Mouse (Mus musculus) CD4-positive, CD25-positive, alpha-beta regulatory T cell, adult 4 months (primary cell): Measurements from ENCODE around the gene Gm614. TPM values are rescaled to one million over a fixed set of nuclear protein-coding genes. Genes with fewer than 3 reads are reported as not detected.

Experiments used
- ATAC-seq: one replicate; pipeline ENCODE4 v1.8.0; 2017
- polyA plus RNA-seq, 2 experiments: library from polyadenylated mRNA; unstranded; fragments of 100-300 nt; shearing (Covaris generic); gene quantifications; one replicate each; pipeline ENCODE4 v1.2.1; 2017

Gm614 gene
- 1 to 10 TPM; 1.7 to 2.9 TPM for polyA plus RNA-seq

GRCm38 (mm10) chrX:101263892-101264291, at the start of gene Gm614:
Gene Gm614 (minus strand): TSS chrX:101263992.
- ATAC-seq, result no peak

- no peak for ATAC-seq
Measured at GRCm38 (mm10) chrX:101309299-101309698, 45.5 kb upstream of the Gm614 start.

DNA sequence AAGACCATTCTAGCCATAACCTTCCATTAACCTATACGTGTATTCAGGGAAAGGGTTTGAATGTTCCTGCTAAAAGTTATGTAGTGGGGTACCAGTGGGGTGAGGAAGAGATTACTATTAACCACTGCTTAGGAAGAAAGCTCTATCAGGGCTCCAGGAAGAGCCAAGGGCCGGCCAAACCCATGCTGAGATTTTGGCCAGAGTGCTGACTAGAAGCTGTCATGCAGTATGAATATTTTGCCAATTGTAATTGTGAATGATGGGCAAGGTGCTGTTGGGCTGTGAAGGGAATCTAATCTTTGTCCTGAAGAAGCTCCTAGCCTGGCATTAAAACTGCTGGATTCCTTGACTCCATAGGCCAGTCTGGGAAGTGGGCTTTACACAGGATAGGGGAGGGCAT, 40.9 kb upstream of the Gm614 start:
- ATAC-seq, result no peak

GRCm38 (mm10) chrX:101301654-101302053, 37.9 kb upstream of the Gm614 start:
- ATAC-seq, result no peak

- no peak for ATAC-seq
Measured at GRCm38 (mm10) chrX:101300427-101301030, 36.7 kb upstream of the Gm614 start.

GRCm38 (mm10) chrX:101299473-101300426, 36.0 kb upstream of the Gm614 start:
- ATAC-seq, result no peak

DNA sequence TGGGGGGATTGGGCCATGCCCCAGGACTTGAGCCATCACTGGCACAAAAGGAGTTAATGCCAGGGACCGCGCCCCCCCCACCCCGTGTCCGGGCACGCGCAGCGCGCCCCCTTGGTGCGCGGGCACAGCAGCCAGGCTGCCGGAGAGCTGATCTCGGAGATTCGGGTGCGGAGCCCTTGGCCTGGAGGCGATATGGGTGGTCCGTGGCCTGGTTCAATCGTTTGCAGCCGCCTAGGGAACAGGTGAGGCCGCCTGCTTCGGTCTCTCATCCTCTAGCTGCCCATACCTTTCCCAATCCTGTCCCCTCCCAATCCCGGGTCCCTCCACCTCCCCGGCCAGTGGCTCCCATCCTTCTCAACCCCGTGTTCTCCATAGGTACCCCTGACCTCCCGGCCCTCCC, 35.3 kb upstream of the Gm614 start, which contains the start of gene Nlgn3:
Gene Nlgn3, plus strand, starts transcription at position 114 of the 400 bp plus-strand sequence.
- ATAC-seq, result no peak

- ATAC-seq, result no peak
Measured at GRCm38 (mm10) chrX:101290111-101290510, 26.3 kb upstream of the Gm614 start.

DNA sequence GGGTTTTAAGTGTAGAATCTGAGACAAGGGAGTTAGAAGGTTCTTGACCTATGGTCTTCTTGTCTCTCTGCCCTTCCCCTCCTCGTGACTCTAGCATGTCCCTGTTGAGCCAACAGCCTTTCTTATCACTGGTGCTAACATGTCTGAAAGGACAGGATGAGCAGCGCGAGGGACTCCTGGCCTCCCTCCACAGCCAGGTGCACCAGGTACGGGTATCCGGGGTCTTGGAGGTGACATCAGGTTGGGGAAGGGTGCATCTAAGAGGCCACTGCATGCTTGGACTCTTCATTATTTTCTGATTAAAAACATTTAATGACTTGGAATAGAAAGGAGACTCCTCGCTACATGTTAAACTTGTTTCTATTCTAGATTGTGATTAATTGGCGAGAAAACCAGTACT, 25.2 kb upstream of the Gm614 start:
- ATAC-seq, result no peak

GRCm38 (mm10) chrX:101288432-101288831, 24.6 kb upstream of the Gm614 start:
- ATAC-seq, result no peak

- ATAC-seq, result no peak
Measured at GRCm38 (mm10) chrX:101287543-101287942, 23.8 kb upstream of the Gm614 start.

DNA sequence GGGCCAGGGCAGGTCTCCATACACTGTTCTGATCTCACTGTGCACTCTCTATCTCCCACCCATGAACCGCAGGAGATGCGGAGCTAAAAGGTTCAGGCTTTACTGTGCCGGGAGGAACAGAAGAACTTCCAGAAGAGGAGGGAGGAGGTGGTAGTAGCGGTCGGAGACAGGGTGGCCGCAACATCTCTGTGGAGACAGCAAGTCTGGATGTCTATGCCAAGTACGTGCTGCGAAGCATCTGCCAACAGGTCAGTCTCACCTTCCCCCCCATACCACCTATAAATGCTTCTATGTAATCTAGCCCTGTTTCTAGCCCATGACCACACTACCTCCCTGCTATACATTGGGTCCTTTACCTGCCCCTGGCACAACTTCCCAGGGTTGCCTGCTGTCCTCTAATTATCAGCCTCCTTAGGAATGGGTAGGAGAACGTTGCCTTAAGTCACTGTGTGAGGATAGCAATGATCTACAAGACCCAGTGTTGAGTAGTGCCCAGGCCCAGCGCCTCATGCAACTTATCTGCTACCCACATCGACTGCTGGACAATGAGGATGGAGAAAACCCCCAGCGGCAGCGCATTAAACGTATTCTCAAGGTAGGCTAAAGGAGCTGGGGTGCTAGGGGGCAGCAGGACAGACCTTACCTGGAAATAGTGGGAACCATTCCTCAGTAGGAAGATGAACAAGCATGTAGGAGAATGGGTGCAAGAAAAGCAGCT, 22.3 kb upstream of the Gm614 start:
- ATAC-seq, result no peak

GRCm38 (mm10) chrX:101285534-101285933, 21.7 kb upstream of the Gm614 start:
- peak; percentile 75 for ATAC-seq

GRCm38 (mm10) chrX:101282813-101283212, 19.0 kb upstream of the Gm614 start:
- no peak for ATAC-seq

GRCm38 (mm10) chrX:101273875-101274738, 10.3 kb upstream of the Gm614 start, which contains the start of gene Med12:
Gene Med12 (plus strand): TSS chrX:101274030.
- peak; percentile 93 for ATAC-seq

DNA sequence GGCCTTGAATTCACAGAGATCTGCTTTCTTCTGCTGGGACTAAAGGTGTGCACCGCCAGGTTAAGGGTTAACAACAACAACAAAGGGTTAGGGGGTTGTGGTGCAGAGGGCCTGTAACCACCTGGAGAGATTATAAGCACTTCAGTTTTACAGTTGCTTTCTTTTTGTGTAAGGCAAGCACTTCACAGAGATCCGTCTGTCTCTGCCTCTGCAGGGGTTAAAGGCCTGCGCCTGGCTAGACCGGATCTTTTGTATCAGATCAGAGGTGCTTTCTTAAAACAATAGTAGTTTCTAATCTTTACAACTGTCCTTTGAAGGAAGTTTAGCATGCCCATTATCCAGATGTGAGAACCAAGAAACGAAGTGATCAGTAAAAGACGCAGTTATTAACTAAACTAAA, 9.6 kb upstream of the Gm614 start:
- ATAC-seq, result peak; percentile 33

DNA sequence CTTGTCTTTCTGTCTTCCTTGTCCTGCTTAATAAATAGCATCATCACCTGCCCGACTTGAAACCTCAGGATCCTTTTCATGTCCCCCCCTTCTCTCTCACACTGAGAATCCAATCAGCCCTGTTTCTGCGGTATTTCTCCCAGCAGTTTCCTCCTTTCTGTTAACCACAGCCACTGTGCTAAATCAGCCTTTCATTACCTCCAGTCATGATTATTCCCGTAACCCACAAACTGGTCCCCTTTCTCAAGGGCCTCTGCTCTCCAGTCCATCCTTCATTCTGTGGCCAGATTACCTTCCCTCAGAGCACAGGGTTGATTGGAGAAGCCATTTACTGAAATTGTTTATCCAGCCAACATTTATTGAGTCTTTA, 4.9 kb upstream of the Gm614 start, which contains the start of gene Gm20489:
Gene Gm20489, minus strand, starts transcription at position 269 of the 370 bp plus-strand sequence.
- ATAC-seq, result peak; percentile 4

- ATAC-seq, result peak; percentile 92
Measured at GRCm38 (mm10) chrX:101268025-101268754, 4.4 kb upstream of the Gm614 start, which contains the start of gene Il2rg. Gene Il2rg (minus strand): TSS chrX:101268255.

GRCm38 (mm10) chrX:101266631-101267030, 2.8 kb upstream of the Gm614 start:
- ATAC-seq, result no peak

DNA sequence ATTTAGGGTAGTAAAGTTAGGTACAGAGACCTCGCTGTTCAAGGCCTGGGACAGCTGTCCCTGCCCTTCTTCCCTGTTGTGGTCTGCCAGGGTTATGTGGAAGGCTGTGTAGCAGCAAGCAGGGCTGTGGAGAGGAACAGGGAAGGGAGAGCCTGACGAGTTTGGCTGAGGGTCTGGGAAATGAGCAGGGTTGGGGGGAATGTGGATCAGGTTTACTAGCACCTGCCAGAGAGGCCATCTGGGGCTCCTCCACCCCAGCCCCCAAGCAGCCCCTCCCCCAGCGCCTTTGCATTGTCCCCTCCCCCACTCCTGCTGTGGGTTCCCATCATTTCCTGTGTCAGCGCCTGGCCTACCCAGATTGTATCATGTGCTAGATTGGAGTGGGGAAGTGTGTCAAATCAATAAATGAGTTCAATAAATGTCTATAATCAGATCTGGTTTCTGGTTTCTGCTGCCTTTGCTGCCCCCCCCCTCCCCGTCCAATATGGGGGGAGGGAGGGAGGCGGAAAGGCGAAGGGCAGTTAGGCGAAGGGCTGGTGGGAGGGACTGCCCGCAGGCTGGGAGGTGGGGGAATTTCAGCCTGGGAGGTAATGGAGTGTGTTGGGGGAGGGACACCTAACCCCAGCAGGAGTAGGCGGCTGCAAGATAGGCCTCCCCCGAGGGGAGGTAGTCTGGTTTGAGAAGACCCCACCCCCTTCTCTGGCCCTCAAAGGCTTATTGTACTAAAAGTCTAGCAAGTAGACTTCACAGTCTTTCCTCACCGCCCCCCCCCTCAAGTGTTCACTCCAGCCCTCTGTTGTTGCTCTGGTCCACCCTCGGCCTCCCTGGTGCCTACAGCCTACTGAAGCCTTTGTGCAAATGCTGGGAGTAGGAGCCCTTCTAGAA, 3.1 kb downstream of the Gm614 start:
- ATAC-seq, result peak; percentile 26
